Mouse (Mus musculus): ENCODE data around the gene Tspan2. TPM values are rescaled to one million over a fixed set of nuclear protein-coding genes. Genes with fewer than 3 reads are reported as not detected.

Gene Tspan2
- total RNA-seq, 1 experiment from 2014 or later = 9.6 TPM

DNA sequence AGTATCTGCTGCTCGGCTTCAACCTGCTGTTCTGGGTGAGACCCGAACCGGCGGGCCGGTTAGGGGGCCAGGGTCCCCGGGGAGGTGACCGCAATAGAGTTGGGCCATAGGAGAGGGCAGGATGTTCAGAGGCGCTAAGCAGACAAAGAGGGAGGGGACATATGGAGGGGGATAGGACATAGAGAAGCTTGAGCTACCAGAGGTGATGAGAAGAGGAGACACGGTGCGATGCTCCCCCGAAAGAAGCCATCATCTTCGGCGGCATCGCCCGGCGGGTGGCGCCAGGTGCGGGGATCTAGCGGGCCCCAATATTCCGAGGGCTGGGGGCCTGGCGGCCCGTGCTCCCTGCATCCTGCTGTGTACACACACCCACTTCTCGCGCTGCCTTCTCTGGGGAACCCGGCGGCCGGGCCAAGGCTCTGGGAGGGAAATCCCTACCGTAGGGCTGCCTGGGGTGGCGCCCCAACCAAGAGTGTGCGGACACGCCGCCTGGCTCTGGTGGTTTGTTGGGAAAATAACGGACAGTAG, 766 bp downstream of the Tspan2 start:
- peak; percentile 66 for DNase-seq

GRCm38 (mm10) chr3:102735638-102736037, 1.3 kb downstream of the Tspan2 start:
- DNase-seq = no peak

DNA sequence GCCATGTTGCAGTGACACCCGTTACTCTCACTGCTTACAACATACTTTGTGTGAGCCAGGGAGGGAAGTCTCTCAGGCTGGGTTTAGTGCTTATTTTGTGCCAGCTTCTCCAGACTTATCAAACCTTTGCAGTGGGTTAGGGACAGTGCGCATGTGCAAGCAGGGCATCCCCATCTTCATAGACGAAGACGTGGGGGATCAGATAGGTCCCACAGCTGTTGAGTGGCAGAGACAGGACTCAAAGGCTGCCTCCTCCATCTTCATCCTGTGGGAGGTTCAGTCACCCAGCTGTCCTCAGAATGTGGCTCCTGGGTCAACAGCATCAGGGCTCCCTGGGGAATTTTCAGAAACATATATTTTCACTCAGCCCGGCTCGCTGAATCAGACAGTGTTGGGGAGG, 2.1 kb downstream of the Tspan2 start:
- DNase-seq = no peak

GRCm38 (mm10) chr3:102737106-102737505, 2.8 kb downstream of the Tspan2 start:
- no peak for DNase-seq

- DNase-seq = no peak
Measured at GRCm38 (mm10) chr3:102738161-102738901, 4.0 kb downstream of the Tspan2 start.

- no peak for DNase-seq
Measured at GRCm38 (mm10) chr3:102738926-102739325, 4.6 kb downstream of the Tspan2 start.

DNA sequence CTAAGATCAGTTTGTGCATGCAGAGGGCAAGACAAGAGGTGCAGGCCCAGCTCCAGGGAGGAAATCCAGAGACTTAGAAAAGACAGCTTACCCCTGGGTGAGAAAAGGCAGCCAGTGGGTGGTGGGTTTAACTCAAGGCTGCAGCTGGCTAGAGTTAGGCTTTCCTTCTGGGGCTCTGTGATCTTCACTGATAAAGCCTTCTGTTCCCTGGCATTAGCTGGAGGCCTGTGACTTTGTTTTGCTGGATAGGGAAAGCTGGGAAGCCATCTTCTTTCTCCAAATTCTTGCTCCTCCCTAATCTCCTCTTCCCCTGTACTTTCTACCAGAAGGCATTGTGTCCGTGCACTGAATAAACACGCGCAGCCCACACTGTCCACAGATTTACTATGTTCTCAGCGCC, 8.4 kb downstream of the Tspan2 start:
- no peak for DNase-seq

GRCm38 (mm10) chr3:102743202-102743601, 8.9 kb downstream of the Tspan2 start:
- no peak for DNase-seq

GRCm38 (mm10) chr3:102743781-102744471, 9.6 kb downstream of the Tspan2 start:
- DNase-seq = no peak

DNA sequence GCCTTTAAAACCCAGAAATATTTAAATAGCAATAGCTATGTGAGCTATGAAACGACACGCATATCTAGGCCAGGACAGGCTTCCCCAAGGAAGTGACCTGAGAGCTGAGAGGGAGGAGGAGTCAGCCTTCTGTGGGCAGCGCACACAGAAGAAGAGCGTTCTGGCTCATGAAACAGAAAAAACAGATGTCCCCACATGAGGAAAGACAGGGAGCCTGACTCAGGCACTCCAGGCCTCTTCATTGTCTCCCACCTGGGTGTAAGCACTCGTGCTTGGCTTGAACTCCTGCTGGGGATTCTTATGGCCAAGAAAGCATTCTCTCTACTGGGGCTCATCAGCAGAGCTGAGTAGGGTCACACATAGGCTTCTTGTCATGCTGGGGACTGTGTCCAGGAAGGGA, 10.3 kb downstream of the Tspan2 start:
- no peak for DNase-seq

DNA sequence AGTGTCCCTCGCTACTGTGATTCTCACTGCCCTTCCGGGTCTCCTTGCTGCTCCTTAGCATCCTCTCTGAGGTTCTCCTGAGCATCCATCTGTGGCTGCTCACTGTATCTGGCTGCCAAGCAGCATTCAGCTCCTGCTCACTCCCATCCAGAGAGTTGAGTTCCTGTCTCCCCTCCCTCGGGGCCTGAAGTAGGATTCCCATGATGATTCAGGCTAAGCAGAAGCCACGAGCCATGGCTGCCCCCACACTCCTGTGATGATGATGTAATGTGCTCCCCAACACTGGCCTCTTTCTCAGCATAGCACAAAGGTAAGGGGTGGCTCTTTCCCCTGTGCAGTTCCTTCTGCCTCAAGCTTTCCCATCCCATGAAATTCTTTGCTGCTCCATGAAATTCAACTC, 11.8 kb downstream of the Tspan2 start:
- DNase-seq = no peak

GRCm38 (mm10) chr3:102748038-102748437, 13.7 kb downstream of the Tspan2 start:
- DNase-seq = no peak

- no peak for DNase-seq
Measured at GRCm38 (mm10) chr3:102748686-102749085, 14.4 kb downstream of the Tspan2 start.

GRCm38 (mm10) chr3:102751136-102751535, 16.8 kb downstream of the Tspan2 start:
- no peak for DNase-seq

GRCm38 (mm10) chr3:102751536-102751935, 17.2 kb downstream of the Tspan2 start:
- DNase-seq = no peak

- no peak for DNase-seq
Measured at GRCm38 (mm10) chr3:102752053-102752452, 17.7 kb downstream of the Tspan2 start.

- no peak for DNase-seq
Measured at GRCm38 (mm10) chr3:102752457-102752856, 18.1 kb downstream of the Tspan2 start.

- DNase-seq = peak; percentile 18
Measured at GRCm38 (mm10) chr3:102755801-102756200, 21.5 kb downstream of the Tspan2 start.

GRCm38 (mm10) chr3:102757019-102757418, 22.7 kb downstream of the Tspan2 start:
- no peak for DNase-seq

DNA sequence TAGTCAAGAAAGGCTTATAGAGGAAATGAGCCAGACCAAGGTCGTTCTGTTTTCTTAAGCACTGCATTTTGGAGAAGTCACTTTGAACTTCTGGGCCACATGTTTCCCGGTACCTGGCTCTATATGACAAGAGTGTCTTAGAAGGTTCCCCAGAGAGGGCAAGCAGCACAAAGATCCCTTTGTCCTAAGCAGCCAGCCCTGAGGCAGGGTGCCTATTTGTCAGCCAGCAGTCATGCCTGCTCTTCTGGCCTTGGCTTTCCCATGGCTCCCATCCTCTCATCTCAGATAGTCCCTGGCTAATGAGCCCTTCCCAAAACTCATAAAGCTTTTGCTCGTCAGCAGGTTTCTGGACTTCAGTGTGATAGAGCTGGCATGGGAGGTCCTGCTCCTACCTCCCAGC, 25.9 kb downstream of the Tspan2 start:
- DNase-seq = no peak

- DNase-seq = no peak
Measured at GRCm38 (mm10) chr3:102762388-102762787, 28.1 kb downstream of the Tspan2 start.

DNA sequence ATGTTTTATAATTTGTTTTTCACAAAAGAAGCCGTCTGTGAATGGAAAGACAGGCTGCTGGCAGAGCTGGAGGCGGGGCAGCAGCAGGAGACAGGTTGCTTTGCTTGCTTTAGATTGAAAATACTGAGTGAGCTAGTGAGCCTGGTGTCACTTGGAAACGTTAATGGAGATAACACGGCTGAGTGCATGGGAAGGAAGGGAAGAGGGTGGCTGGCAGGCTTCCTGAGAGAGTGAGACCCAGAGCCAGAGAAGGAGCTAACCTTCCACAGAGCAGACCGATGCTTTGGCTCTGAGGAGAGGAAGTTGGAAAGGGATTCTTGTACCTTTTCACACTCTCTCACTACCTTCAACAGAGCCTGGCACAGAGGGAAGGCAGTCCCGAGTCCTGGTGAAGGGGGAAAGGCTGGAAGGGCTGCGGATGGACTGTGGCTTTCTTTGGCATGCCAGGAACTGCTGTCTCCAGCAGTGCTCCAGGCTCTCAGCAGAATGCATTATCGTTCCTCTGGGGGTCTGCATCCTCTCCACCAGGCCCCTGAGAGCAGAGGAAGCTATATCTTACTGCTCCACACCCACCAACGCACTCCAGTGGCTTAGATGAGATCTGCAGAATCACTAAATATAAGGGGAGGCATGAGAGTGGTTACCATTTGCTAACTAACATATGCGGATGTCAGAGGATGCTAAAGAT, 29.5 kb downstream of the Tspan2 start:
- DNase-seq = no peak

GRCm38 (mm10) chr3:102764850-102765249, 30.5 kb downstream of the Tspan2 start:
- no peak for DNase-seq

Data from adrenal gland, postnatal 14 days (tissue).